17 mouse cellular contexts compared by ENCODE assay signal in the genomic region with DNA sequence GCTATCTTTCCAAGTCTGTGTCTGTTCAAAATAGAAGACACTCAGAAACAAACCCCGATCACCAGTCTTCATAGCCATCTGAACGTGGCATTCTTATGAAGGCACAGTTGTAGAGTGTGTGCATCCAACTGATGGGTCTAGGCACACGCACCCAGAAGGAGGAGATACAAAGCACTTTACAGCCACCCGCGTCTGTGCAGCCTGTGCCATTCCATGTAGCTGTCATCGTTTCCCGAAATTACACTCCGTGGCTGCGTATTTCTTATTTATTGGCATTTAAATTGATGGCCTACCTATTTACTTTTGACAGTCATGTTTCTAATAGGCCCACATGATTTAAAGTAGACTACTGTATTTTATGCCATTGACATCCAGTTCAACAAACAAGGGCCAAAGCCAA. TPM values are rescaled to one million over a fixed set of nuclear protein-coding genes. Genes with fewer than 3 reads are reported as not detected.
DNase-seq lines count a peak whose midpoint lies in the region; ATAC-seq and TF ChIP-seq lines count a peak whose summit lies in the region.
"Had no signal": no experiment of that assay in that cellular context is flagged by ENCODE, and none has a peak within 500 bp of the region (broad histone marks: within the 10 kb centered on the region; RNA-seq: fewer than 3 reads in every experiment).

No protein-coding gene starts in this region.

- no peak for DNase-seq in cerebellum, adult 2 months
- no peak for DNase-seq in forebrain, embryonic 10.5 days (ENCODE audit: extremely low spot score, low spot score)
- no peak for DNase-seq in hindbrain, embryonic 14.5 days (ENCODE audit: low spot score)
- DNase-seq in midbrain, postnatal 0 days (ENCODE audit: low spot score), result peak; percentile 38
- no peak for DNase-seq in left cerebral cortex, postnatal 10 days (ENCODE audit: extremely low spot score in 1 of 2, low spot score in 2 of 2)
- no peak for DNase-seq in lung, postnatal 14 days
- DNase-seq: heart, postnatal 10 days; kidney, adult 18-20 months had no signal

- TF ChIP-seq POLR2A in cerebellum, adult 2 months (IDR thresholded peaks at IDR 0.05; ENCODE audit: borderline replicate concordance, insufficient read depth, low read length), result no peak

- intact Hi-C loops in left cerebral cortex, postnatal 10 days (cut with DNase I), result loop anchor here (5.0 kb wide), 1 partner anchor 172 kb away; a partner anchor contains a TSS

- peak overlapping the region; percentile 87 for H3K9ac ChIP-seq in hindbrain, embryonic 14.5 days
- peak overlapping the region; percentile 95 for H3K9ac ChIP-seq in midbrain, postnatal 0 days (replicated peaks; ENCODE audit: low read length, poor library complexity, severe bottlenecking)
- H3K9ac ChIP-seq: liver, embryonic 15.5 days had no signal

- no peaks in the 10 kb centered on the region for H3K27me3 ChIP-seq in cerebellum, adult 2 months (ENCODE audit: control insufficient read depth, insufficient read depth, low read length)
- H3K27me3 ChIP-seq in forebrain, embryonic 10.5 days (ENCODE audit: poor library complexity, severe bottlenecking), result peaks cover 46% of the 10 kb centered on the region
- no peaks in the 10 kb centered on the region for H3K27me3 ChIP-seq in hindbrain, embryonic 14.5 days (ENCODE audit: control insufficient read depth, insufficient read depth, low read length)
- no peaks in the 10 kb centered on the region for H3K27me3 ChIP-seq in midbrain, postnatal 0 days (ENCODE audit: insufficient read depth, low read length)

- H3K36me3 ChIP-seq in forebrain, embryonic 10.5 days (replicated peaks), result no peaks in the 10 kb centered on the region
- peaks cover 7% of the 10 kb centered on the region for H3K36me3 ChIP-seq in hindbrain, embryonic 14.5 days (replicated peaks; ENCODE audit: control insufficient read depth, insufficient read depth)
- H3K36me3 ChIP-seq in midbrain, postnatal 0 days (ENCODE audit: insufficient read depth, low read length), result no peaks in the 10 kb centered on the region
- H3K36me3 ChIP-seq: liver, embryonic 15.5 days had no signal

- peak overlapping the region; percentile 86 for H3K4me2 ChIP-seq in hindbrain, embryonic 14.5 days (replicated peaks)
- H3K4me2 ChIP-seq in midbrain, postnatal 0 days (ENCODE audit: low read depth, low read length, poor library complexity, severe bottlenecking), result peak overlapping the region; percentile 70
- H3K4me2 ChIP-seq: liver, embryonic 15.5 days had no signal

- 8% methylated on average over 9 of the region's 9 CpGs for WGBS in cerebellum, adult 2 months
- 94% methylated on average over 9 of the region's 9 CpGs for WGBS in forebrain, embryonic 10.5 days
- 40% methylated on average over 9 of the region's 9 CpGs for WGBS in hindbrain, embryonic 14.5 days
- WGBS in midbrain, postnatal 0 days, result 46% methylated on average over 9 of the region's 9 CpGs

- no peak for ATAC-seq in cerebellum, adult (ENCODE audit: insufficient number of reproducible peaks, low FRiP score, low TSS enrichment)
- no peak for ATAC-seq in hindbrain, embryonic 14.5 days (ENCODE audit: low FRiP score)
- no peak for ATAC-seq in midbrain, postnatal 0 days (ENCODE audit: low FRiP score)
- ATAC-seq in activated CD4-positive, CD25-positive, alpha-beta regulatory T cell, adult 4 months, result no peak

- H3K4me3 ChIP-seq in cerebellum, adult 2 months (replicated peaks; ENCODE audit: insufficient read depth, low read depth, low read length), result peak overlapping the region; percentile 73
- peak overlapping the region; percentile 68; the same call in 1 of the 2 replicates for H3K4me3 ChIP-seq in forebrain, embryonic 10.5 days
- H3K4me3 ChIP-seq in hindbrain, embryonic 14.5 days (replicated peaks; ENCODE audit: low read length), result peak overlapping the region; percentile 64
- peak overlapping the region; percentile 76 for H3K4me3 ChIP-seq in midbrain, postnatal 0 days (ENCODE audit: low read depth, low read length)
- H3K4me3 ChIP-seq: liver, embryonic 15.5 days had no signal

- H3K27ac ChIP-seq in cerebellum, adult 2 months (ENCODE audit: insufficient read depth, low read length), result peak overlapping the region; percentile 77
- H3K27ac ChIP-seq in forebrain, embryonic 10.5 days, result no peak overlapping the region
- peak overlapping the region; percentile 97 for H3K27ac ChIP-seq in hindbrain, embryonic 14.5 days
- peak overlapping the region; percentile 98 for H3K27ac ChIP-seq in midbrain, postnatal 0 days (ENCODE audit: low read depth, low read length)
- H3K27ac ChIP-seq: liver, embryonic 15.5 days; macrophage; stomach, postnatal 0 days had no signal

- TF ChIP-seq CTCF in cerebellum, adult 2 months (IDR thresholded peaks at IDR 0.05; ENCODE audit: borderline replicate concordance, insufficient read depth, low read depth, low read length), result no peak
- TF ChIP-seq CTCF in midbrain, postnatal 0 days (IDR thresholded peaks at IDR 0.05), result no peak

- peaks cover 11% of the 10 kb centered on the region; the same call in 1 of the 2 replicates for H3K4me1 ChIP-seq in cerebellum, adult 2 months (ENCODE audit: control insufficient read depth, insufficient read depth, low read length)
- peaks cover 27% of the 10 kb centered on the region for H3K4me1 ChIP-seq in forebrain, embryonic 10.5 days
- peaks cover 41% of the 10 kb centered on the region for H3K4me1 ChIP-seq in hindbrain, embryonic 14.5 days (replicated peaks; ENCODE audit: control insufficient read depth, insufficient read depth, low read length)
- H3K4me1 ChIP-seq in midbrain, postnatal 0 days (ENCODE audit: insufficient read depth, low read length), result peaks cover 4% of the 10 kb centered on the region; the same call in 1 of the 2 replicates
- H3K4me1 ChIP-seq: liver, embryonic 15.5 days had no signal

- no peaks in the 10 kb centered on the region for H3K9me3 ChIP-seq in forebrain, embryonic 10.5 days
- H3K9me3 ChIP-seq in hindbrain, embryonic 14.5 days (ENCODE audit: control insufficient read depth, low read length), result no peaks in the 10 kb centered on the region
- no peaks in the 10 kb centered on the region for H3K9me3 ChIP-seq in midbrain, postnatal 0 days (ENCODE audit: low read length)
- H3K9me3 ChIP-seq: liver, embryonic 15.5 days had no signal

RNA-seq across cellular contexts. Expression of a gene that starts 50.1 kb away (rescaled TPM):
- polyA plus RNA-seq in cerebellum, adult 2 months (2012; rRNA removed), result not detected in 2 replicates
- polyA plus RNA-seq in forebrain, embryonic 10.5 days (2016; fragmentation: Nextera tagmentation; extraction: Ambion mirVana), result not detected in 2 replicates
- 0.08 TPM in 1 of 2 replicates, not detected in the other for polyA plus RNA-seq in hindbrain, embryonic 14.5 days (2014; fragmentation: Nextera tagmentation; extraction: Ambion mirVana)
- total RNA-seq in midbrain, postnatal 0 days (2014; rRNA removed), result not detected in 2 replicates
- 0.06 and 0.07 TPM in 2 replicates for polyA plus RNA-seq in midbrain, postnatal 0 days (2015; fragmentation: Nextera tagmentation; extraction: Ambion mirVana)
- not detected for total RNA-seq in left cerebral cortex, postnatal 10 days (2021)
- polyA plus RNA-seq in activated CD4-positive, CD25-positive, alpha-beta regulatory T cell, adult 4 months (2017; shearing (Covaris generic)), result not detected
- total RNA-seq: granulocyte monocyte progenitor cell, adult 5-6 weeks; heart, postnatal 10 days; left cerebral cortex, postnatal 4 days had no signal
- polyA plus RNA-seq: liver, embryonic 15.5 days; macrophage; small intestine, adult 2 months; stomach, postnatal 0 days; urinary bladder, adult 2 months had no signal
